27 mouse cellular contexts compared by ENCODE assay signal in the genomic region with DNA sequence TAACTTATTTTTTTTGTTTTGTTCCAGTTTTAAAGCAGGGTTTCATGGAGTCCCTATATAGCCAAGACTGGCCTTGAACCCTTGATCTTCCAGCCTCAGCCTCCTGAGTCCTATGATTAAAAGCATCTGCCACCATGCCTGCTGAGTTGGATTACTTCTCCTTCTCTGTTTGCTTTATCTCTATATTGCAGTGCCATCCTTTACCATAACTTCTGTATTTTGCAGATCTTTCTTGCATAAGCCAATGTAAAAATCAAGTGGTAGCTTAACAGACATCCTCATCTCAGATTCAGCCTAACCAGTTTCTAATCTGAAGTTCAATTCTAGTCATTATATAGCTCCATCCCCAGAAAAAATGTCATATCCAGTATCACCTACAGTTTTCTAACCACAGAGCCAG.
"Had no signal": no experiment of that assay in that cellular context is flagged by ENCODE, and none has a peak within 500 bp of the region (broad histone marks: within the 10 kb centered on the region; RNA-seq: fewer than 3 reads in every experiment).

No protein-coding gene starts in this region.

- DNase-seq: gastrocnemius, adult 2 months; gastrocnemius, postnatal 10 days; gastrocnemius, postnatal 25 days; heart, adult 18-20 months; heart, postnatal 10 days; heart, postnatal 4 days; kidney, adult 18-20 months; kidney, adult 8-10 months; kidney, postnatal 10 days; kidney, postnatal 25 days; kidney, postnatal 4 days; left cerebral cortex, postnatal 4 days had no signal

- ATAC-seq: hindbrain, embryonic 16.5 days; inflammation-experienced regulatory T-cells, adult 6 months; intestine, embryonic 15.5 days; intestine, postnatal 0 days; liver, embryonic 12.5 days had no signal

- H3K27ac ChIP-seq: gastrocnemius, adult 2 months; heart, embryonic 10.5 days; hindbrain, embryonic 10.5 days; hindbrain, embryonic 12.5 days; hindbrain, embryonic 14.5 days; intestine, embryonic 15.5 days; layer of hippocampus, adult 2 months; left cerebral cortex, adult 2 months; limb, embryonic 13.5 days; limb, embryonic 15.5 days; liver, embryonic 12.5 days; liver, embryonic 14.5 days had no signal

- H3K27me3 ChIP-seq: heart, embryonic 12.5 days; hindbrain, embryonic 12.5 days; intestine, embryonic 15.5 days; limb, embryonic 13.5 days; limb, embryonic 15.5 days; liver, embryonic 12.5 days had no signal

- H3K9ac ChIP-seq: heart, embryonic 12.5 days; hindbrain, embryonic 12.5 days; hindbrain, embryonic 14.5 days; intestine, embryonic 15.5 days; limb, embryonic 13.5 days; limb, embryonic 15.5 days; liver, embryonic 12.5 days; liver, embryonic 14.5 days had no signal

- H3K4me3 ChIP-seq: gastrocnemius, adult 2 months; heart, embryonic 10.5 days; heart, embryonic 12.5 days; hindbrain, embryonic 10.5 days; hindbrain, embryonic 12.5 days; intestine, embryonic 15.5 days; layer of hippocampus, adult 2 months; left cerebral cortex, adult 2 months; limb, embryonic 13.5 days; limb, embryonic 15.5 days; liver, embryonic 12.5 days had no signal

- H3K9me3 ChIP-seq: heart, embryonic 10.5 days; heart, embryonic 12.5 days; hindbrain, embryonic 10.5 days; hindbrain, embryonic 12.5 days; intestine, embryonic 15.5 days; limb, embryonic 13.5 days; limb, embryonic 15.5 days; liver, embryonic 12.5 days had no signal

- H3K4me1 ChIP-seq: heart, embryonic 10.5 days; hindbrain, embryonic 10.5 days; hindbrain, embryonic 12.5 days; intestine, embryonic 15.5 days; limb, embryonic 13.5 days; limb, embryonic 15.5 days; liver, embryonic 12.5 days had no signal
